Mouse (Mus musculus): Measurements from ENCODE around the gene Snapc4. TPM values are rescaled to one million over a fixed set of nuclear protein-coding genes. Genes with fewer than 3 reads are reported as not detected.
"Not testable (repeated sequence)": the region's sequence is repeated elsewhere in the genome, so short reads cannot be mapped to it uniquely, and the experiment has no call there.

Snapc4 gene
- total RNA-seq, 2 experiments from 2014 or later, result 5.7 to 5.9 TPM

DNA sequence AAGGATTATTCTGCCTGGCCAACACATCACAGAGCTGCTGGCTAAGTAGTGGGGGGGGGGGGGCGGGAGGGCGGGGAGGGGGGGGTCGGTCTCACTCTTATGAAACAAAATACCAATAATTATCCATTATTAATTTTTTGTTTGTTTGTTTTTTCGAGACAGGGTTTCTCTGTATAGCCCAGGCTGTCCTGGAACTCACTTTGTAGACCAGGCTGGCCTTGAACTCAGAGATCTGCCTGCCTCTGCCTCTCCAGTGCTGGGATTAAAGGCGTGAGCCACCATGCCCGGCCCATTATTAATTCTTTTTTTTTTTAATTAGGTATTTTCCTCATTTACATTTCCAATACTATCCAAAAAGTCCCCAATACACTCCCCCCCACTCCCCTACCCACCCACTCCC is 418 bp upstream of the Snapc4 start:
- not testable (repeated sequence) for DNase-seq

DNA sequence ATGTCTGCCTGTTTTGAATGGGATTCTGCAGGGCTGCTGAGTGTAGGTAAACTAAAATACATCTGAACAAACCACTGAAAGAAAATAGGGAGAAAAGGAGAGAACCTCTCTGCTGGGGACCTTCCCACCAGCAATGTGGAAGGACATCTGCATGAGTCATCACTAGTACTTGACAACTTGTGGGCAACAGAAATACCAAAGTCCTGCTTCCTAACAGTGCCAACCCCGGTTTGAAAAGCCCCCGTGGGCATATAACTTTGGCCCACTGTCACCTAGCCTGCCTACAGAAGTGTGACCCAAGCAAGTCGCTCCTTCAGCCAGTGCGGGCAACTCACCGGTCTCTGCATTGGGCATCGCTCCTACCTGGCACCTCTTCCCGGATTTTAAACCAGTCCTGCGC is 8.1 kb downstream of the Snapc4 start:
- DNase-seq, result no peak

DNA sequence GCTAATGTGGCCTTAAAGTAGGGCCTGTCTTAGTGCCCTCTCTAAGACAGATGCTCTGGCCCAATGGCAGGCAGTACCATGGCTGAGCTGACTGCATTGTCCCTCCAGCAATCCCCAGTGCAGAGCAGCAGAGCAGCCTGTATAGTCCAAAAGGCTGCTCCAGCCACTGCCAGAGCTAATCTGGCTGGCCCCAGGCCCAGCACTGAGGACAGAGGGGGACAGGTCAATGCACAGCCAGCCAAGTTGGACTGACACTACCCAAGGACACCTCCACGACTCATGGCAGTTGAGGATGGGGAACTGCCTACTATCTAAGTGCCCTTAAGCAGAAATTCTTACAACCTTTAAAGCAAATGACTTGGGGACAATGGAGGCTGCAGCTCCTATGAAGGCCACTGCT is 11.9 kb downstream of the Snapc4 start:
- DNase-seq, result no peak

DNA sequence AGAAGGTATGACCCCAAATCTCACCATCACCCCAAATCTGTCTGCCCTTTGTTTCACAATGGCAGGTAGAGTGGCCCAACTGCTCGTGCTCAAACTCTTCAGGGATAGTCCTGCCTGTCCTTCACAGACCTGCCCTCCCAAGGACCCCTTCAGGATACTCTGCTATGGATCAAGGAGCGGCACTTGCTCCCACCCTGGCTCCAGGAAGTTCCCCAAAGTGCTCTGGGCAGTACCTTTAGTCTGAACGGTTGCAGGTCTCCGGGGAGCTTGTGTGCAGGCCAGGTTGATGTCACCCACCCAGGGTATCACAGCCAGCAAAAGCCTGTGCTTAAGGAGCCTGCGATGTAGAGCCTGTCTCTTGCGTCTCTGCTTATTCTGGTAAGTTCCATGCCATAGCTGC is 12.5 kb downstream of the Snapc4 start:
- DNase-seq, result no peak

DNA sequence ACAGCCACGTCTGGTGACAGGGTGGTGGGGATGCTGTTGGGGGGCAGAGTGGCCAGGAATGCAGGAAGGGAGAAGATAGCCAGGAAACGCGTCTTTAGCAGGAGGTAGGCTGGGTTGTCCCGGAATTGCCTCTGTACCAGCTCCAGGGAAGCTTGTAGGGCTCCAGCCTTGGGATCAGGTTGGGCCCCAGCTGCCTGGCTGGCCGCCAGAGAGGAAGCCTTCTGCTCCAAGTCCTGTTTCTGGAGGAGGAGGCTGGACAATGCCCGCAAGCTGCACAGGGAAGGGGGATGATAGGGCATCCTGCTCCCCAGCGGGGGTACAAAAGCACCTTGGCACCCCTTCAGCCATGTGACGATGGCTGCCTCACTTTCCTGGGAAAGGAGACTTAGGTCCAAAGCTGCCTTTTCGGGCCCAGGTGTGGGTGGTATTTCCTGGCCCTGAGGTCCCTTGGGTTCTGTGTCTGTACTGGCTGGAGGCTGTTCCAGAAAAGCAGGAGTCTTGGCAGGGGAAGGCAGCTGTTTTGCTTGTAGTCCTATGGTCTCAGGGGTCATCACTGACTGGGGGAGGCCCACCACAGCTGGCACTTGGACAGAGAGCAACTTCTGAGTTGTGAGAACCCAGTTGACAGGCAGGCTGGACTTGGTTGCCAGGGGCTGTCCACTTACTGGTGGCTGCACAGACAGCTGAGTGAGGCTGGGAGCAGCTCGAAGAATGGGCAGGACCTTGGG is 15.6 kb downstream of the Snapc4 start:
- DNase-seq, result peak; percentile 81

DNA sequence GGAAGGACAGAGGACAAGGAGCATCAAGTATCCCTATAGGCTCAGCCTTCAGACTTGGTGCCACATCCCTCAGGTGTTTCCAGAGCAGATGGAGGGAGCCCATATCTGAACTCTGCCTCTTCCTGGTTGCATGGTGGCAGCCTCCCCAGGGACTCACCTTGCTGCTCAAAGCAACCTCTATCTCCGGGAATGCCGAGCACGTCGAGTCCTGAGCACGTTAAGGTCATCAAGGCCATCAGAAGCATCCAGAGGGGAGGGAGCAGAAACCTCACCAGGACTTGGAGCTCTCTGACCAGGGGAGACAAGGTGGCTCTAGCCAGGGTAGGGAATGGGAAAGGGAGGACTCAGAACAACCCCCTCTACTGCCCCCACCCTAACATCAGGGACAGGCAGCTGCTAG is 17.0 kb downstream of the Snapc4 start:
- DNase-seq, result no peak

DNA sequence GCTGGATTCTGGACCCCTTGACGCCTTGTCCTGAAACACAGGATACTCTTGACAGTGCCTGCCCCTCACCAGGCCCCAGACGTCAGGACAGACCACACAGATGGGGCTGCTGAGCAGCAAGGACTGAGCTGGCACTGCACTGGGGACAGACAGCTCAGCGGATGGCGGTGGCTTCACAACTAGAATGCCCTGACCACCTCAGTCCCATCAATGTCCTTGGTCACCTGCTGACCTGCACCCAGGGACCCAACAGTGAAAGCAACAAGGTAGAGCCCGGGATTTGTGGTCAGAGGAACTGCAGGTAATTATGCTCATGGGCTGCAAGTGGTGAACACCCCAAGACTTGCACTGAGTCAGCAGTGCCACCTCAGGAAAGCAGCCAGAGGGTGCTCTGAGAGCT is 17.5 kb downstream of the Snapc4 start:
- DNase-seq, result no peak

DNA sequence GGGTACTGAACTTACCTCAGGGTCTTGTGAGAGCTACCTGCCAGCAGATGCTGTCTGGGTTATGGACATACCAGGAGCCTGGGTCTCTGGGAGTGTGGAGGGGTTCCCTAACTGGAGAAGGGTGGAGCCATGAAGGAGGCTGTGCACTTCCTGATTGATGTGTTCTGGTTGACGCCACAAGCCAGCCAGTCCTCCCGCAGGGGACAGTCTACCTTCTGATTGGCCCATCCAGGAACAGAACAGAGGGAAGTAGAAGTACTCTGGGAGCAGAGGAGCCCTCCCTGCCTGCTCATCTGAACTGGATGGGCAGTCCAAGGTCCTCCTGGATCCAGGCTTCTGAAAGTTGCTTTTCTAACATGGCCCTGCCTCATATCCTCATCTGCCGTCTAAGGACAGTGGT is 19.7 kb downstream of the Snapc4 start, which contains the start of gene Card9:
Gene Card9, minus strand, starts transcription at position 147 of the 400 bp plus-strand sequence.
- DNase-seq, result no peak

DNA sequence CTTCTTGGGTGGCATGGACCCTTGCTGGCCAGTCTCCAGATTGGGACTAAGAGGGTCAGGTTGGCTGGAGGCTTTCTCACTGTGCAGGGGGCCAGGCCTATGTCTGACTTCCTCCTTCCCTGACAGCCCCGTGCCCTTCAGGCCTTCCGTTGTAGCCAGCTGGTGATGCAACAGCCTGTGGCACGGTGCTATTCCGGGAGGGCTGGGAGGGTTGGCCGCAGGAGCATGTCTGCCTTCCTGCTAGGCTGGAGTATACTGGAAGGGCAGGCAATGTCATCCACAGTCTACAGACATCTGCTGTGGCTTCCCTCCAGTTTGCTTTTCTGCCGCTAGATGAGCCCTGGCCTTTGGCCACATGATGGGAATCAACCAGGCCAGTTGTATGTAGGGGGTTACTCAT is 20.5 kb downstream of the Snapc4 start:
- DNase-seq, result peak; percentile 57

DNA sequence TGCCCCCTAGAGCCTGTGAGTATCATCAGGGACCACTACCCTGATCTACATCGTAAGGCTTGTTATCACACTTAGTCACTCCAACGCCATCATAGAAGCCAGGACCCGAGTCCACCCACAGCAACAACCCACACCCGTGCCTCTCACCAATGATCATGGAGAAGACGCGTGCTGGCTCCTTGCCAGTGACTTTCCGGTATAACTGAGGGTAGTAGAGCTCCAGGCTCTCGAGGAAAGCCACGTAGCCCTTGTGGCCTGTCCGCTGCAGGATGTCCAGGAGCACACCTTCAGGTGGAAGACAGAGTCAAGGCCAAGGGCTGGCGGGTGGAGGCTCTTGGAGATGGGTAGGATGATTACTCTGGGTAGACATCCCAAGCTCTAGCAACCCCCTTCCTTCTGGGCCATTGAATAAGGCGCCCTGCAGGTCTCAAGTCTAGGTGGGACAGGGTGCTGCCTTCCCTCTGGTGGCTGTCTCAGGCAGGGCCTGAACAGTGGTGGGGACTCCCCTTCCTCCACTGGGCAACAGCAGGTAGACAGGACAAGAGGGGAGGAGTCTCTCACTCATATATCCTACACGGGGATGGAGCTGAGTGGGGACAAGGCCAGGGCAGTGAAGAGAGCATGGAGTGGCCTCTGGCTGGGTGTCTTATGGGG is 21.7 kb downstream of the Snapc4 start:
- DNase-seq, result no peak

DNA sequence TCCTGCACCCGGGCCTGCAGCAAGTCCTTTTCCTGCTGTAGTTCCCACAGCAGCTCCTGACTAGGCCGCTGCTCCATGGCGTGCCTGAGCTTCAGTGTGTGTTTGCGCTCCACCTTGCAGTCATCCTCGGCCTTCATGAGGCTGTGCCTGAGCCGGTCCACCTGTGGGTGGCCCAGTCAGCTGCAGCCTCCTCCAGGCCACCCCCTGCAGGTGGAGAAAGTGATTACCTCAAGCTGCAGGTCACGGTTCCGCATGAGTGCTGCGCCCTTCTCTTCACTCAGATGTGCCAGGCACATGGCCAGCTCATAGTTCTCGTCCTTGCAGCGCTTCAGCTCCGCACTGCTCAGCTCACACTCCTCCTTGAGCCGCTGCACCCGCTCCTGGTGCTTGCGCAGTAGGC is 23.0 kb downstream of the Snapc4 start:
- no peak for DNase-seq

DNA sequence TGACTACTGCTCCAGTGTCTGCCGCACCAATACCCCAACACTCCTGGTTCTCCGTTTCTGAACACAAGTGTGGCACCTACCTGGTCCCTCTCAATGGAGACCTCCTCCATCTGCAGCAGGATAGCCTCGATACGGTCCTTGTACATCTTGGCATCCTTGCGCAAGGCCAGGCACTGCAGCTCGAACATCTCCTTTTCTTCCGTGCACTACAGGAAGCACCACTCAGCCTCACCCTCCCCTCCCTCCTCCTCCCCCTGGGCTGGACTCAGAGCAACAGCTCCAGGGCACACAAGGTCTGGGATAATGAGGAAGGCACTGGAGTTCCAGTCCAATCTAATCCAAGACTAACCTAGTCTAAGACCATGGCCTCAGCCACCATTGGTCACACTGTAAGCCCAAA is 23.8 kb downstream of the Snapc4 start:
- no peak for DNase-seq

DNA sequence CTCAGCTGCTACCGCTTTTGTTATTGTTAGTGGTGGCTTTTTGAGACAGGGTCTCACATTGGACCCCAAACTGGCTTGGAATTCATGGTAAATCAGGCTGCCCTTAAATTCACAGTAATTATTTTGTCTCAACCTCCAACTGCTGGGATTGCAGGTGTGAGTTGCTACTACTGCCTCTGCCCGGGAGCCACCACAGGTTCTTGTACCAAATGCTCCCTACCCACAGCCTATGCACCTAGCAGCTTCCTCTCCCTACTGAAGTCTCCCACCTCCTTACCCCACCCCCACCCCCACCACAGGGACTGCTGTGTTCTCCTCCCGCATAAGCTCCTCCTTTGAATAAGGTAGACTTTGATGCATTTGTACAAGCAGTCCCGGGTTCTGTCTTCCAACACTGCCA is 24.2 kb downstream of the Snapc4 start:
- DNase-seq, result no peak

DNA sequence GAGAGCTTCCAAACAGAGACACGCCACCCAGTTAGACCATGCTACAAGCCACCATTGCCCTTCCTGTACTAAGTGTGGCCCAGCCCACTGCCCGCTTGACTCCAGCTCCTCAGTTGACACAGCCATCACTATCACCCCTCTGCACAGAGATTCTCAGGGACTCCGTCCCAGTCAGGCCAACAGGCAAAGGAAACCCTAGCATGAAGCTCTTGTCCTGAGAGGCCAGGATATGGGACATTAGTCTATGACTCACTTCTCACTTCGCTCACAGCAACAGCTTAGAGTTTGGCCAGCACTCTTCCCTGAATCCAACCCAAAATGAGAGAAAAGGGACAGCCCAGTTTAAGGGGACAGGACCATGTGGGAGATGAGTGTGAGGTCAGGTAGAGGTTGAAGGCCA is 26.1 kb downstream of the Snapc4 start:
- no peak for DNase-seq

DNA sequence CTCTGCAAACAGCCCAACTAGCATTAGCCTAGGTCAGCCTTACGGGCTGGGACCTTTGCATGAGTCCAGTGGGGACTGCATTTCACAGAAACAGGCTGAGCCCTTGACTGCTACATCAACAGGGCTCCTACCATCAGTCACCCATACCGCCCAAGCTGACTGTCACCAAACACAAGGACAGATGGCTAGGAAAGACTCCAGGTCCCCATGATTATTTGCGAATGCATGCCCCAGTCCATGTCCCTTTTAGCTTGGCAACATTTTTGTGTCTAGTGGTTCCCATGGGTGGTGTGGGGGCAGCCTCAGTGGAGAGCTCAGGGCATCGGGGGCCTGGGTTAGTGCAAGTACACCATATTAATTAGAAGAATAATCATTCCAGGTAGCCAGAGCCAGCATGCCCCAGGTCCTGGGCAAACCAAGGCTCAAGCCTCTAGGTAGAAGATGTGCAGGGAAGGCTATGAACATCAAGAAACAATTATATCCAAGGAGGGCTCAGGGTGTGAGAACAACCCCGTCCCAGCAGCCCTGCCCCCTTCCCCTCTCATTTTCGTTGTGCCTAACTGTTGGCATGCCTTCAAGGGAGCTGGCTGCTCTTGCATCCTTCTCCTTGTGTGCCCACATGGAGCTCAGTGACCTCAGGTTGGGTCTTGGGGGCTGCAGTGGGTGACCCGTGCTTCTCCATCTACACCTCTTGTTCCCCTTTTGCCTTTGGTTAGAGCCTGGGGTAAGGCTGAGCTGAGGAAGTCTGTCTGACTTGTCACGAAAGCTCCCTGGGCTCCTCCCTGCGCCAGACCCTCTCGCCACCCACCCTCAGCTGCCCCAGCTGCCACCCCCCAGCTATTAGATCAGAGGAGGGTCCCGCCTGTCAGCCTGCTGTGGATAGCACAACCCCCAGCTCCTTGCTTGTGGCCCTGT is 27.1 kb downstream of the Snapc4 start:
- DNase-seq, result no peak

DNA sequence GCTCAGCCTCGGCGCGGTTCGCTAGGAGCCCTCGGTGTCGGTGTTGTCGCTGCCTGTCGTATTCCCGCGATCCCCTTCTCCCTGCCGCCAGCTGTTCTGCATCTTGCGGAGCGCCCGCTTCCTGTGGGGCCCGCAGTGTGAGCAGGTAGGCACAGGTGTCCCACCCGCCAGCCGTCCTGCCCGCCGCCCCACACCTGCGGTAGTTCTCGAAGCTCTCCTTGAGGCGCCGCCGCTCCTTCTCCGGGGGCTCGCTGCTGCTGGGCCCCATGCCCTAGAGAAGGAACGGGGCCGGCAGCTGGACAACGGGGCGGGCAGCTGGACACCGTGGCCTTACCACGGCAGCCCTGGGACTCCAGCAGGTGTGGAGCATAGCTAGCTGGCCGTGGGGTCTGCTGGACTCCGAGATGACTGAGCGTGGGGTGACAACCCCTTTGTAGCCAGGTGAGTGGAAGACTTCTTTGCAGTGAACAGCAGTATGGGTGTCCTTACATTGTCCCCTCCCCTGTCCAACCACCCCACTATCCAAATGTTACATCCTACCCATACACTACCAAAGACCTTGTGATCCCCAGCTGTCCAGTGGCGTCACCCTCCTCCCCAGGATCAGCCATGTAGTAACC is 28.1 kb downstream of the Snapc4 start:
- peak; percentile 45 for DNase-seq

DNA sequence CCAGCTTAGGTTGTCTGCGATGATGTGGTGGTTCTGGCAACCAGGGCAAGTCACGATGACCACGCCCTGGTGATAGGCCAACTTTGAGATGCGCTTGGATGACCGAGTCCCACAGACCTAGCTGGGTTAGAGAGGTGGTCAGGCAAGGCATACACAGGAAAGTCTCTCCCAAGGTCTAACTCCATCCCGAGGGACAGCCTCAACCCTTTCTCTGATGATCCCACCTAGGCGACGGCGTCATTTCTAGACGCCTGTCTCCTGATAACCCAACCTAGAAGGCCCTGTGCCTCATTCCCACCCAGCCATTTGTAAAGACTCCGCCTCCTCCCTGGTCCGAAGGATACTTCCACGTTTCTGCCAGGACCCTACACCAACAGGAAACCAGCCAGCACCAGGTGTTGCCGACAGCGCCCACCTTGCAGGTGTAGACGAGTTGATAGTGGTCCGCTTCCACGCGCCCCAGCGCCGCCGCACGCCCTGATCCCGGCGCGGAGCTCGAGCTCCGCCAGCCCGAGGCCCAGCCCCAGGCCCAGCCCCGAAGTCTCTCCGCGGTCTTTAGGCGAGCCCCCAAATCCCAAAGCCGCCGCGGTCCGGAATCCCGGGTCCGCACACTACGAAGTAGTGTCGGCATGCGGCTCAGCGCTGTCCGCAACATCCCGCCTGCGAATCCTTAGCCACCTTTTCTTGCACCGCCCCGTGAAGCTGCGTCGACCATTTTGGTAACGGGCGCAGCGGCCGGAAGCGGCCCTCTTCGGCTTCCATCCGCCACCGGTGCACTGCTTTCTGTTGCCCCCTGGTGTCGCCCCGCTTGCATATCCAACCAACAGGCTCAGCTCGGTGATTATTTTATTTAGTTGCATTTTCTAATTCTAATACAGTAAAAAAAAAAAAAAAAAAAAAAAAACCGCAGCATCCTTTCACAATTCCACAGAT is 28.8 kb downstream of the Snapc4 start, which contains the start of gene Dnlz:
Gene Dnlz, minus strand, starts transcription at position 753 of the 933 bp plus-strand sequence.
- DNase-seq, result peak; percentile 91

DNA sequence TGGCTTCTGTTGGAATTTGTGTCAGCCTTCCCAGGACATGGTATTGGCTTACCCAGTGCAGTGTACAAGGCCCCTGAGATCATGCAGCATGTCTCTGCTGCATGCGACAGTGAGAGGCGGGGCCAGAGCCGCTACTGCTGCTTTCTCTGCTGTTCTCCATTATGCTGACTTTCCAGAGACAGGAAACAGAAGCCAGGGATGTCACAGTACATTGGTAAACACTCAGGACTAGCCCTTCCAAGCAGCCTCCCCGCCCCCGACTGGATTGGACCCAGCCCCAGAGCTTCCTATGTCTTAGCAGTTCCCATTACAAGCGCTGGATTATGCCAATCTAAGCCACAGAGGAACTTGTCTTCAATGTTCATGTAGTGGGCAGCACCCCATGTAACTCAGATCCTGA is 32.2 kb downstream of the Snapc4 start:
- no peak for DNase-seq

DNA sequence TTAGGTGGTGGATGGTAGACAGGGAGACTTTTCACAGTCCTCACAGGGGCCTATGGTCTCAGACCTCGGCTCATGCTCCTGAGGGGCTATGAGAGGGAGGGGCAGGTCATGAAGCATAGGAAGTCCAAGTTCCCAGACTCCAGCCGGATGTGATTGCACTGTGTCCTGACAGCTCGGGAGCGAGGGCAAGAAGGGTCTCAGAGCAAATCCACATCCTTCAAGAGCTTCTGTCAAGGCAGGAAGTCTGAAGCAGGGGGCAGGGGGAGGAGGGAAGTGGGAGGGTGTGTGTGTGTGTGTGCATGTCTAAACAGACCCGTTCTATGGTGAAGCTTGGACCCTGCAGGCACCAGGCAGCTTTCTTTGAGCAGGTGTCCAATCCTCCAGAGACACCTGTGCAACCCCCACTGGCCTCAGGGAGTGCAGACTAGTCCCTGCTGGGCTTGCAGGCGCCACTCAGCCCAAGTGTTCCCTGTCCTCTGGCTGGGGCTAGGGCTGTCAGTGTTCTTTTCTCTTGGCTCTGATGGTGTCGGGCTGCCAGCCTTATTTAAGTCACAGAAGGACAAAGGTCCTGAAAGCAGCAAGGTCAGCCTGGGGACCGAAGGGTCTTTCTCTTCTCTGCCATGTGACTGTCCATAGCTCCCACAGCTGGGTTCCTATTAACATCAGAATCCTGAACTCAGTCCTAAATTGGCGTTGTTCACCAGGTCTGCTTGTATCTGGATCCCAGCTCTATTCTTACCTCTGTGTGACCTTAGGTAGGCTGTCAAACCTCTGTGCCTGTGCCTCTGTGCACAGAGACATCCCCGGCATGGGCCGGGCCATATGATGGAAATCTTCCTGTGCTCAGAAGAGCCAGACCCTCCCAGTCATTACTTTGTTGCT is 37.6 kb downstream of the Snapc4 start:
- no peak for DNase-seq

DNA sequence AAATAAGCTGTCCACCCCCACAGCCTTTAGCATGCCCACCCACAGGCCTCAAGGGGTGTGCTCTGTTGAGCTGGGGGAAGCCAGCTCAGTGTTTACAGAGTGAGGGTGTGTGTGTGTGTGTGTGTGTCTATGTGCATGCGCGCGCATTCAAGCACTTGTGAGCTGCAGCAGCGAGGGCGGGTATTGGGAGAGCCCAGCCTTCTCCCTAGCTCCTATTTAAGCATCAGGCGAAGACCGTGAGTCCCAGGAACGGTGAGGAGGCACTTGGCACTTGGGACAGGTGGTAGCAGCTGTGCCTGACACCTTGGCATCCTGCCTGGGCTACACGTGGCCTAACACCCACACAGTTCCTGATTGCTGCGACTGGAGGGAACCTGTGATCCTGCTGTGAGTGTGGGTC is 38.4 kb downstream of the Snapc4 start:
- no peak for DNase-seq
